Mouse (Mus musculus) left cerebral cortex, adult 2 months (tissue): ENCODE results near the gene Ptn. TPM values are rescaled to one million over a fixed set of nuclear protein-coding genes. Genes with fewer than 3 reads are reported as not detected.

ENCODE experiments used
- DNase-seq, 2 experiments: peaks; one replicate each; pipeline ENCODE4 v3.0.0; 2021 to 2022; ENCODE audit warnings: low spot score in 2 of 2, mixed read lengths in 1 of 2; ENCODE audit errors: extremely low spot score in 1 of 2
- H3K27ac ChIP-seq: fragments of 200-600 bp; 2 replicates; pipeline ENCODE4 v1.8.1; 2022
- H3K4me3 ChIP-seq: fragments of 200-600 bp; 2 replicates; pipeline ENCODE4 v1.8.1; 2022
- CTCF ChIP-seq: fragments of 200-600 bp; IDR thresholded peaks from 2 replicates; pipeline ENCODE4 v1.8.1; 2022; ENCODE audit warnings: antibody characterized with exemption, mild to moderate bottlenecking, moderate library complexity
- intact Hi-C: fragments of 180-260 bp; cut with DNase I; formaldehyde crosslinking; loops from one replicate; pipeline ENCODE4 v1.15.1; 2025
- long read RNA-seq, 2 experiments: library from polyadenylated mRNA; stranded (forward); transcript quantifications; one replicate each; pipeline ENCODE4 v2.0.0; 2021; ENCODE audit warnings: borderline mapping rate in 2 of 2
- total RNA-seq, 2 experiments: library from RNA; stranded (reverse); gene quantifications; 2 replicates each; pipeline ENCODE4 v1.2.3; 2021

Ptn gene
- 100 to 1,000 TPM; 358 to 392 TPM for total RNA-seq
- long read RNA-seq, experiment 1, transcript Ptn-201 (5 exons, 1,614 nt): major isoform, 251 of 284 reads
- long read RNA-seq, experiment 1, partial matches to known transcripts: 16 of 284 reads
- long read RNA-seq, experiment 1, other reads (novel, unspliced or antisense): 17 of 284 reads
- long read RNA-seq, experiment 2, transcript Ptn-201 (5 exons, 1,614 nt): major isoform, 242 of 255 reads
- long read RNA-seq, experiment 2, partial matches to known transcripts: 2 of 255 reads
- long read RNA-seq, experiment 2, other reads (novel, unspliced or antisense): 11 of 255 reads

DNA sequence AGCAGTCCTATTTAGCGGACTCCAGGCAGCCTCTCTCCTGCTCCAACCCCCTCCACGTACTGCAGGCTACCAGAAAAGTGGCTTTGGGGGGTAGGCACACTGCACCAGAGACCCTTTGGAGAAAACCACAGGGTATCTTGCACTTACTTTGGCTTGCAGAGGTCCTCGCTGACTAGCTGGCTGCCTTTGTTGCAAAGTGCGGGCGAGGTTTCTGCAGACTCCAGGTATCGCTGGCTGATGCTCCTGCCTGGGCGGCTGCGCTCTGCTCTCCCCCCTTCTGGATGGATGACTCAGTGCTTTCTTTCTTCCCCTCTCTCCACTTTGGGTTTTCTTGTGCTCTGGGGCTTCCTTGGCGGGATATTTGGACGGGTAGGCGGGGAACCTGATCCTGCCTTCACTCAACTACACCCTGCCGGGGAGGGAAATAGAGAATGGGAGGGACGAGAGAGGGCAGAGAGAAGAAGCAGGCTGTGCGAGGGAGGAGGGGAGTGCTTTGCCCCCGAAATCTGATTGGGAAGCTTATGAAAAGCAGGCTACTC is at the start of gene Ptn:
TSS of gene Ptn (minus strand) at position 474 of the 539 bp plus-strand sequence.
- TF ChIP-seq CTCF: no peak; the same call in 1 of the 2 replicates
- intact Hi-C loops: loop anchor here (2.0 to 10.0 kb wide), 7 partner anchors 33 to 225 kb away; no protein-coding TSS in a partner anchor
- peak; percentile 68 to 74 for DNase-seq
- Histone ChIP-seq H3K27ac (peak within 1 kb of the TSS; percentile 96), H3K4me3 (peak within 1 kb of the TSS; percentile 86)

DNA sequence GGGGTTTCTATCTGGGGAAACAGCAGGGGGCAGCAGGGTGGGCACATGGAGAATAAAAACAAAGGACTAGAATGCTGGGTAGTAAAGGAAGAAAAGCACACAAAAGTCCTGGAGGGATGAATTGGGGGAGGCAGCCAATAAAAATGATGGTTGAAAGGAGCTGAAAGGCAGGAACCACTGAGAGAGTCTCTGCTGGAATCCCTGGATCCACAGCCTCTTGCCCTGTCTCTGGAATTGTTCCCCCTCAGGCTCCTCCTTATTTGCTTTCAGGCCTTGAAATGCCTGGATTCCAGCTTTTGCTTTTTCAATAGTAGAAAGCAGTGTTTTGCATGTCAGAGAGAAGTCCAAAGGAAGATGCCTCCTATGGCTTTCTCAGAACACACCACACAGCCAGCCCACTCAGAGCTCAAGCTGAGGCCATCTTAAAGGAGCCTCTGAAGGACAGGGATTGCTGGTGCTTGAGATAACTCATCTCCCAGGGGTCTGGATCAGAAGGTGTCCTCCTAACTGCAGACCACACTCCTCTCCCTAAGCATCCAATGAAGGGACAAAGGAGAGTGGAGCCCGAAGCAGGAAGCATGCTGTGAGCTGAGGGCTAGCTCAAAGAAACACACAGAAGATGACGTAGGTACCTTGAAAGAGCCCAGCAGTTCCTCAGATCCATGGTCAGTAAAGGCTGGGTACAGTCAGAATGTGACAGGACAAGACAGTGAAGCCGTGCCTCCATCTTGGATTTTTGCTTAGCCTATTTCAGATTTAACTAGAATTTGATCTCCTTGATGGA is 48.4 kb upstream of the Ptn start:
- no peak overlapping the region for H3K4me3 ChIP-seq
- intact Hi-C loops: no loop called here
- TF ChIP-seq CTCF: no peak
- H3K27ac ChIP-seq: 0 out of 2 replicates have a peak overlapping the region, but pooled peaks have one; percentile 10
- no peak for DNase-seq

DNA sequence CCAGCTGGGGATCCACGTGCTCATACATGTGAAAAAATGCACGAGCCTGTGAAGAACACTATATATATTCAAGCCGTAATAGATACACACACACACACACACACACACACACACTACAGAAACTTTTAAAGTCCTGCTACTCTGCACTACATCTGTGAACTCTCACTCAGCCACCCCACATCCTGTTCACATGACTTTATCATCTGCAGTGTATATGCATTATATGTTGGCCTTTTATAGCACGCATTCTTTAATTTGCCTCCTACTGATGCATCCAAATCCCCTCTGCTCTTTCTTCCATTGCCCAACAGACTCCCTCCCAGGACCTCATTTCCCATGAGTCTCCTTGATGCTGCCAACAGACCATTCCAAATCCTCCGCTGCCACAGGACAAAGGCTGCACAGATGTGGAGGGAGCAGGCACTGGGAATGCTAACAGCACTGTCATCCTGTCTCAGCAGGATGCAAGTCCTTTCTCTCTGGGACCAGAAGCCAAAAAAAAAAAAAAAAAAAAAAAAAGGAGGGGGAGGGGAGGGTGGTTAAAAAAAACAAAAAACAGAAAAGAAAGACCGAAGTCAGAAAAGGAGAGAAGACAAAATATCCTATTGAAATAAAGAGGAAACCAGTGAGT is 47.7 kb upstream of the Ptn start:
- no peak overlapping the region; the same call in 1 of the 2 replicates for H3K27ac ChIP-seq

DNA sequence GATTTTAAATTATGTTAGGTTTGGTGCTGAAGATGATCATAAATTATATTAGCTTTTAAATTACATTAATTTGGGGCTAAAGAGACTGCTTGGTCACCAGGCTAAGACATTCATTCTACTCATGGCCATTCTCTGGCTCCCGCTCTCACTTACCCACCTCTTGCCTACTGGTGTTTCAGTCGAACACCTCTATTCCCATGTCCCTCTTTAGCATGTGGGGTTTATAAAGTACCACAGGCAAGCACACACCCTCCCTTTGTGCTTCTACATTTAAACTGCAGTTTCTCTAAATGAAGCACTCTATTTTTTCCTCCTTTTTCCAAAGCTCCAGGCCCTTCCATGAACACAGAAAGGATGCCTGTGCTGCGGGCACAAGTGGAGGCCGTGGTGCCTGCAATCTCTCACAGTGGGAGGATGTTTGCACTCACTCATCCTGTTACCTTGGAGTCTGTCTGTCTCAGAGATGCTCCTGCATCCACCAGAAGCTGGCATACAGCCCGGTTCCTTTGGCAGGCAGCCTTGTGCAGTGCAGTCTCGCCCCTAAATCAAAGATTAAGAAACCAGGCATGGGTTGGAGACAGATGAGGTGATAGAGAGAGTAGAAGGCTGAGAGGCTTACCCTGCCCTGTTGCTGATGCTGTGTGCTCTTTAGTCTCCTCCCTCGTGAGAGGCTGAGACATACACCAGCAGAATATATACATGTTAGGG is 40.6 kb upstream of the Ptn start:
- TF ChIP-seq CTCF: no peak
- Histone ChIP-seq H3K27ac (peak overlapping the region; percentile 51), H3K4me3 (no peak overlapping the region)
- peak; percentile 75 to 84 for DNase-seq
- intact Hi-C loops: loop anchor here (2.0 kb wide), 1 partner anchor 42 kb away; no protein-coding TSS in a partner anchor

More for the DNA sequence above, 47.7 kb upstream of the Ptn start:
- intact Hi-C loops: no loop called here
- no peak for TF ChIP-seq CTCF
- DNase-seq: no peak
- H3K4me3 ChIP-seq: no peak overlapping the region

DNA sequence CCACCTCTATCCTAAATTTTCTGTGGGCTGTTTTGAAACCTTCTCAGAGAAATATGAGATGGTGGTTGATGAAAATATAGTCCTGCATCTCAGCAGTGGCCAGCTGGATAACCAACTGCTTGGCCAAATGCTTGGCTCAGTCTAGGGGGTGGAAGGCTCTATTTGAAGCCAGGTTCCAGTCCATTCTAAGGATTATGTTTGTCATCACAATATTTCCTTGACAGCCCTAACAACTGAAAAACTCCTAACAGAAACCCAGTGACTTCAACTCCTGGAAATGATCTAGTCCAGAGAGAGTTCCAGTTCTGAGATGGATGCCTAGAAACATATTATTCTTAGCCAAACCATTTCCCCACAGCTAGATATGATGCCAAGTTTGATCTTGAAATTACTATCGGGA is 35.3 kb upstream of the Ptn start:
- intact Hi-C loops: loop anchor here (2.0 to 10.0 kb wide), 2 partner anchors 34 to 240 kb away; partner anchors contain the start of gene Ptn
- TF ChIP-seq CTCF: no peak
- H3K27ac ChIP-seq: peak overlapping the region; percentile 48; the same call in 1 of the 2 replicates
- no peak for DNase-seq
- H3K4me3 ChIP-seq: no peak overlapping the region

DNA sequence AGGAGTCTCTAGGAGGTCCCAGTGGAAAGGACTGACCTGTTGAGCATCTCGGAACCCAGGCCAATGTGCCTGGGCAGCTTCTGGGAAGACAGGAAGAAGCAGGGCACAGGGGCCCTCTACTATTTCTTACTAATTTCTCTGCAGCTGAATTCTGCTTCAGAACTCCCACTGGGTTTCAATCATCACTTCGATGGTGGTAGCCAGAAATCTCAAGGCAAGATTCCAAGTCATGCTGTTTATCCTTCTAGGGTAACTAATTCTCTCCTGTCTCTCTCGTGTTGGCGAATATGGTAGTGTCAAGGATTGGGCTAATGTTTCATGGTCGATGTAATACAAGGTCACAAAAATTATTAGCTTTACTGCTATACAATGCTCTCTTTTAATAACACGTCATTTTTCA is 34.2 kb upstream of the Ptn start:
- Histone ChIP-seq H3K4me3 (no peak overlapping the region), H3K27ac (peak overlapping the region; percentile 71; the same call in 1 of the 2 replicates)
- no peak for TF ChIP-seq CTCF
- DNase-seq: no peak
- intact Hi-C loops: loop anchor here (2.0 to 10.0 kb wide), 2 partner anchors 33 to 239 kb away; partner anchors contain the start of gene Ptn

DNA sequence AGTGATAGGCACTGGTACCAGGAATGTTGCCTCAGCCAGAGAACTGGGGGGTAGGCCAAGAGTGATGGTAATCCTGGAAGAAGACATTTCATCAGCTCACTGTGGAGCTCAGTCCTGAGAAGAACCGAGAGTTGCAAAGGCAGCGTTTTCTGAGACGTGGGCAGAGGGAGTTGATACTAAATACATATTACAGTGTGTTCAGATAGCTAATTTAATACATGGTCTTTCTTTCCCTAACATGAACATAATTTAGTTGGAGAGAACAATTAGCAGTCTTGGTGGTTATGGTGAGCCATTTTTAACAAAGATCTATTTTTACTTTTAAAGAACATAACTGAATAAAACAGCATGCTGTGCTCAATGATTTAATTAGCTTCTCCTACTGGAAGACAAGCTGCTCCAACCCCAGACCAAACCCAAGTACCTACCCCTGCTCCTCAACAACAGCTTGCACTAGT is 33.0 kb upstream of the Ptn start:
- intact Hi-C loops: loop anchor here (2.0 to 10.0 kb wide), 2 partner anchors 26 to 238 kb away; no protein-coding TSS in a partner anchor
- DNase-seq: no peak
- no peak for TF ChIP-seq CTCF
- Histone ChIP-seq H3K4me3 (no peak overlapping the region), H3K27ac (peak overlapping the region; percentile 71)

DNA sequence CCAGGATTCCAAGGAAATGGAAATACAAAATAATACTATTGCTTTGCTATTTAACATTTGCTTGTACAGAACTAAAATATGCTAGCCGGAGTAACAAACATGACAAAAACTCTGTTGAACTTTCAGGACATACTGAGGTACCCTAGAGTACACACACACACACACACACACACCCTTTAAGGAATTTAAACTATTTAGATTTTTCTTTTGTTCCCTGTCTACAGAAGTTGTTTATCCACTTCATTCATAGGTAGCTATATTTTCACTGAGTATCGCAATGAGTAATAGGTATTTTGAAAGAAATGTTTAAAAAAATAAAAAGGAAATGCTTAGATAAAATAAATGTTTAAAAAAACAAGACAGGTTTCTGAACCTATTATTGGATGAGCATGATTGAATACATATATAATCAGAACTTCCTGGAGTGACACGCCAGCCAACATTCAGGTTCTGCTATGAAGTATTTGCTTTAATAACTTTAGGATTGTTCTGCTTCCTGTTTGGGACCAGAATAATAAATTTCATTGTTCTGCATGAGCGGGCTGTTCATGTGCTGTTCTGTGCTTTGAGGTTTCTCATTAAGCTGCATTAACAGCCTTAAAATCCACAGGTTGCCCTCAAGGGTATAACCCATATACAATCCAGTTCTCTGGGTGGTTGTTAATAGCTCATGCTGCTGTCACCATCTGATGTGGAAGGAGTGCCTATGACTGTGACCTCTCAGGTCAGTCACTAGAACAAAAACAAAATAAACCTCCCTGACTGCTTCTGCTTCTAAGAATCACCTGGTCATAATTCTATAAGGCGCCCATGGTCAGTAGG is 32.3 kb upstream of the Ptn start:
- no peak overlapping the region for H3K4me3 ChIP-seq
- no peak for TF ChIP-seq CTCF
- intact Hi-C loops: loop anchor here (2.0 to 10.0 kb wide), 2 partner anchors 26 to 238 kb away; no protein-coding TSS in a partner anchor
- no peak for DNase-seq
- peak overlapping the region; percentile 71 for H3K27ac ChIP-seq

DNA sequence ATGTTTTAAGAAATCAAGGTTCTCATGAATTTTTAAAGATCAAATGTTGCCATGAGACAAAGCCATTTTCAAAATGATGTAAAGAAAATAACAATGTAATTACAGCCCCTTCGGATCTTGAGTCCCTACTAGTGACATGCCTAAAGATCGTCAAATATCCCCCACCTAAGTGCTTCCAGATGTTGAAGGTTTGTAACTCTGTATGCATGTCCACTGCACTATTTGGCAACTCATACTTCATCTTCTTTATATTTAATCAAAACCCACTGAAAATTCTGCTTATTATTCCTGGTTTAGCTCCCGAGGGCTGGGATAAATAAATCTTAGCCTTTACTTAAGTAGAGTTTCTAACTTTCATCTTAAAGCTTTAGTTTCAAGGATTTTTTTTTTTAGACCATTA is 31.7 kb upstream of the Ptn start:
- Histone ChIP-seq H3K4me3 (no peak overlapping the region), H3K27ac (no peak overlapping the region)
- intact Hi-C loops: loop anchor here (2.0 to 10.0 kb wide), 2 partner anchors 25 to 237 kb away; no protein-coding TSS in a partner anchor
- TF ChIP-seq CTCF: no peak
- DNase-seq: no peak

DNA sequence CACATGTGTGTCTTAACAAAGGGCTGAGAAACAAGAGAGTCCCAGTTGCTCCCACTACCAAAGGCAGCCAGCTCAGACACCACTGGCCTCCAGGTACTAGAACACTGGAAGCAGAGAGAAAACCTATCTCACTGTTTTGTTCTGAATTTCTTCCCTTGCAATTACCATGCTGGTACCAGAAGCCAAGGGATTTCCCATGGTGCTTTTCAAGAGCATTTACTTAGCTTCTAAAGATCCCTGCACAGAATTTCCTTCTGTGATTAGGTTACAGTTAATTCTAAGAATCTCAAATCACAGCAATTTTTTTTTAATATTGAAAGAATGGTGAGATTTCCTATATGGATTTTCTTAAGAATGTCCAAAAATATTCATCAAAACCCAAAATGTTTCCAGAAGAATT is 31.2 kb upstream of the Ptn start:
- intact Hi-C loops: loop anchor here (10.0 kb wide), 1 partner anchor 236 kb away; no protein-coding TSS in a partner anchor
- no peak for DNase-seq
- TF ChIP-seq CTCF: no peak
- Histone ChIP-seq H3K27ac (no peak overlapping the region), H3K4me3 (no peak overlapping the region)
